Mouse (Mus musculus) cerebellum, postnatal 4 days (tissue): ENCODE data around the gene Nuak1.

Source experiments
- DNase-seq, 2 experiments: peaks; one replicate each; pipeline ENCODE4 v3.0.0; 2022; ENCODE audit warnings: low spot score in 2 of 2, mixed read lengths in 1 of 2

Nuak1 gene

GRCm38 (mm10) chr10:84411122-84412105 is 29.0 kb downstream of the Nuak1 start:
- no peak for DNase-seq

DNA sequence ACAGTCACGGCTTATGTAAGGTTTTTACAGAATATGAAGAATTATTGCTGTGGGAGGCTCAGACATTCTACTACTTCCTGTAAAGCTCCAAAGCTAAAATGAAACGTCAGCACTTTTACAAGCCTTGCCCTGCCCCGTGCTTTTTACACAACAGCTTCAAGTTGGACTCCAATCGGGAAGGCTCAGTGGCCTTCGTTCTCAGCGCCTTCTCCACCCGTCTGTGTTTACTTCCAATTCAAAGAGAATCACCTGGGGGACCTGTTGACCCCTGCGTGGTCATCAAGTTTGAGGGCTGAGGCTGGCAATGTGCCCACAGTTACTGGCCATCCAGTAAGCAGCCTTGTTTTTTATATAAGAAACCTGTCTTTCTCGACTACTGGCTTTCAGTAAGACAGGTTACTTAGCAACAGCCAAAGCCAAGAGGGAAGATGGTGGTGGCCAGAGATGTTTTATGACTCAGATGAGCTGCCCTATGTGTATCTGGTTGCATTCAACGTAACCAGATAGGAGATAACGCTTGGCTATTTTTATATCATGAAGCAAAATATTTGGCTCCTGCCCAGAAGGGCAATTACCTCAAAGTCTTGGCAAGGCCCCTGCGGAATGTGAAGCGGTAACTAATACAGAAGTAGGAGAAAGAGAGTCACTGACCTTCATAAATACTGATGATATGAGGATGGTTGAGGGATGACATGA is 31.3 kb downstream of the Nuak1 start:
- DNase-seq: no peak

- DNase-seq: no peak
These were observed 35.1 kb downstream of the Nuak1 start for GRCm38 (mm10) chr10:84405135-84405776.

GRCm38 (mm10) chr10:84401907-84402371 is 38.5 kb downstream of the Nuak1 start:
- DNase-seq: no peak

- DNase-seq: no peak
These were observed 39.2 kb downstream of the Nuak1 start for GRCm38 (mm10) chr10:84401189-84401588.

GRCm38 (mm10) chr10:84400037-84400681 is 40.2 kb downstream of the Nuak1 start:
- no peak for DNase-seq

DNA sequence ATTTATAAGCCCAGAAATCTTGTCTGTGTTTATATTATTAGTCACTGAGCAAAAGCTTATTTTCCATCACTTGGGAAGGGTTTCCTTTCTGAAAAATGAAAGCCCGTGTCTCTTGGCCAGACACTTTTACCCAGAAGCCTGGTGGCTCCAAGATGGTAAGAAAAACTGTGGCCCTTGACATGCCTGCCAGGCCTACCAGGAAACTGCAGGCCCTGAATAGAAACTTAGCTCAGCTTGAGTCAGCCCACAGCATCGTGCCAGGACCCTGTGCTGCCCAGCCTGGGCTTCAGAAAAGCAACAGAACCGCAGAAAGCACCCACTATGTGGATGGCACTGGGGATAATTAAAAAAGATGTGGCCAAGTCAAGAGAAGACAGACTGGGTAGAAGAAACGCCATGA is 43.1 kb downstream of the Nuak1 start:
- DNase-seq: no peak

DNA sequence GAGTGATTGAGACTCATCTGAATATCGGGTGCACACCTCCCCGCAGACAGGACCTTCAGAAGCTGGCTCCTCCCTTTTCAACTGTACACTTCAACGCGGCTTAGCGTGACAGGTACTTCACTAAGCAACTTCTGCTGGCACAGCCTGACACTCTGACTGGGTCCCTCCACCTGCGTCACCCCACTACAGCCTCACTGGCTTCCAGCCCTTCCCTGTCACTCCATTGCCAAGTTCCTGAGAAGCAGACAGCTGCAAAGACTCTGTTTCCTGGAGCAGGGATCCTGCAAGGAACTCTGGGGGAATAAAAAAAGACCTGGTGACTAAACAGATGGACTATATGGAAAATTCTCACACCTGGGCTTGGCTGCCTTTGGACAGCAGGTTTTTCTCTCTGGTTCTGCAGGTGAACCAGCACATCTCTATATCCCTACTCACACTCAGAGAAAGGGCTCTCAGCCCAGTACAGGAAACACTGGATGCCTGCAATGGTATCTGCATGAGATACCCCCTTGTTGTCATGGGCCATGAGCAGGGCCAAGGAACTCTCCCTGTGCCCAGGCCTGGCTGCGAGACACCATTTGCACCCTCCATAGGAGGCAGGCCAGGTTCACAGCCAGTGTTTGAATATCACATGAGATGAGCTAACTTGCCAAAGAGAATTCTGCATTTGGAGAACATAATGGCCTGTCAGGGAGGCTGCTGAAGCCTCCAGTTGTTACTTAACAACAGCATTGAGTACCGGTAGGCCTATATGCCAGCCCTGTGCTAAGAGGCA is 44.3 kb downstream of the Nuak1 start:
- DNase-seq: no peak

DNA sequence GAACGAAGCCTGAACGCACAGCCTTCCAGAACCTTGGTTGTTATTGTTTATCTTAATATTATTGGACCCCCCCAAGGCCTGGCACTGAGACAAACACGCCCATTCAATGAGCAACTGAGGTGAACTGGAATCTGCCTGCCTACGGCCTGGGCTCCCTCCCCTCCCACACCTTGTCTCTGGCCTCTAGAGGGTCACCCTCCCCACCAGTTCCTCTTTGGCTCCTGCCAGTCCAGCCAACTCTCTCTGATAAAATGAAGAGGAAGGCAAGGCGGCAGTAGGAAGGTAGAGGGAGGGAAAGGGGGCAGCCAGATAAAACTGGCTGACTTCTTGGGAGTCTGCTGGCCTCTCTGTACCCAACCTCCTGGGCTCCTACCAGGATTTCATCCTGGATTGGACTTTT is 45.1 kb downstream of the Nuak1 start:
- DNase-seq: no peak

DNA sequence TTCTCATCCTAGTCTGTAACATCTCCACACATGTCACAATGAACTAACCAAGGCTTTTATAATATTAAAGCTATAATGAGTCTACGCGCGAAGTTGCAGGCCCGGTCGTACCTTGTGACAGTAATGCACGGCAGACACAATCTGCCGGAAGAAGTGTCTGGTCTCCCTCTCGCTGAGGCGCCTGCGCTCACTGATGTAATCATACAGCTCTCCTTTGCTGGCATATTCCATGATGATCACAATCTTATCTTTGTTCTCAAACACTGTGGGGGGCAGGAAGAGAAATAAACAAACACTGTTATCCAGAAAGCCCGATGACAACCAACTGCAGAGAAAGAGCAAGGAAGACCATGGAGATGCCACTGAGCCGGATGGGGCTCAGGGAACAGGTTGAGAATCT is 46.5 kb downstream of the Nuak1 start:
- no peak for DNase-seq

DNA sequence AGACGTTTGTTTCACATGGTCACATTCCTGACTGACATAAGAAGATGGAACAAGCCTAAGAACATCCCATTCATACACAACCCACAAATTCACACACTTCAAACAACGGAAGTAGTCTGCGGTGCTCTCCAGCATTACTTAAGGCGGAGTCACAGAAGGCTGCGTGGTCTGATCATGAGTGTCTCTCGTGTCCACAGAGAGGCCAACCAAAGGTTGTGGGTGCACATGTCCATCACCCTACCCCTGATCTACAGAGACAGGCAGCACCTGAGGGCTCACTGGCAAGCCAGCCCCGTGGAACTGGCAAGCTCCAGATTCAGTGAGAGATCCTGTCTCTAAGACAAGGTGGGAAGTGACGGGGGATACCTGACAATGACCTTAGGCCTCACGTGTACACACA is 47.0 kb downstream of the Nuak1 start:
- DNase-seq: no peak

DNA sequence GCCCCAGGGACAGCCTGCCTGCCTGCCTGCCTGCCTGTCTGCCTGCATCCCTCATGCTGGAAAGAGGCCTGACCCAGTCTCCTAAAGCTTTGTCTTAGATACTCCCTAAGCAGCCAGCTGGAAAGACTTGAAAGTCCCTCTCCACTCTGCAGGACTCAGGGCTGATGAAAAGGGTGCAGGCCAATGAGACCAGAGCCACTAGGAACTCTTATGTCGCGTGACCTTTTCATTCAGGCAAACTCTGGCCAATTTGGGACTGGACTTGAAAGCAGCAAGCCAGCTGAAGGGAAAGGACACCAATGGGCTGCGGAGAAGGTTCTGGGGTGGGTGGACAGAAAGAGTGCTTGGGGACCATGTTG is 47.7 kb downstream of the Nuak1 start:
- no peak for DNase-seq

GRCm38 (mm10) chr10:84392027-84392722 is 48.2 kb downstream of the Nuak1 start:
- no peak for DNase-seq

DNA sequence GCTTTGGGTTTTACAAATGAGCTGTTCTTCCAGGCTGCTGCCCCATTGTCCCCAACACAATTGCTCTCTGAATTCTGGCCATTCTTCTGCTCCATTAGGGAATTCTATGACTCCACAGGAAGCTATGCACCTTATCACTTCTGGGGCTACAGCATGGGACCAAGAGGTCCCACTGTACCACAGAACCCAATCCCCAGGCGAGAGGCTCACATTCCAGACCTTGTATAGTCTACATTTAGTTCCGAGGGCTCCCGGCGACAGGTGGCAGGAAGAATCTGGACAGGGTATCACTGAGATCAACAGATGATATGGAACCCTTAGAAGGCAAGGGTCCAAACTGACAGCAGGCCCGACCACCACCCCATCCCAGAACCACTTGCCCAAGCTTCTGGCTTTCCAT is 50.7 kb downstream of the Nuak1 start:
- no peak for DNase-seq

- no peak for DNase-seq
These were observed 51.8 kb downstream of the Nuak1 start for GRCm38 (mm10) chr10:84388357-84389141.

DNA sequence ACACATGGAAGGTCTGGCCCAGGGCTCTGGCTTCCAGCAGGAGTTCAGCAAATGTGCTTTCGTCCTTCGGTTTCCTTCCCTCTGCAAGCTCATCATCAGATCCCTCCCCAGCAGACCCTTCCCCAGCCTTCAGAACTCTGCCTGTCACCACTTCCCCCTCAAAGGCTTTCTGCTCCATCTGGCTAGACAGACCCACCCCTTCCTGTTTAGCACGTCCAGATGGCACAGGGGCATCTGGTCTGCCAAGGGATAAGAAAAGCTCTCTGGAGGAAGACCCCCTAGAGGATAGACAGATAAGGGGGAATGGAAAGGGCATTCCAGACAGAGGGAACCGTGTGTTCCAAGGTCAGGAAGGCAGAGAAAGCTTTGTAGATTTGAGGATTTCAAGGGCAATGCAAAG is 53.1 kb downstream of the Nuak1 start:
- DNase-seq: no peak

DNA sequence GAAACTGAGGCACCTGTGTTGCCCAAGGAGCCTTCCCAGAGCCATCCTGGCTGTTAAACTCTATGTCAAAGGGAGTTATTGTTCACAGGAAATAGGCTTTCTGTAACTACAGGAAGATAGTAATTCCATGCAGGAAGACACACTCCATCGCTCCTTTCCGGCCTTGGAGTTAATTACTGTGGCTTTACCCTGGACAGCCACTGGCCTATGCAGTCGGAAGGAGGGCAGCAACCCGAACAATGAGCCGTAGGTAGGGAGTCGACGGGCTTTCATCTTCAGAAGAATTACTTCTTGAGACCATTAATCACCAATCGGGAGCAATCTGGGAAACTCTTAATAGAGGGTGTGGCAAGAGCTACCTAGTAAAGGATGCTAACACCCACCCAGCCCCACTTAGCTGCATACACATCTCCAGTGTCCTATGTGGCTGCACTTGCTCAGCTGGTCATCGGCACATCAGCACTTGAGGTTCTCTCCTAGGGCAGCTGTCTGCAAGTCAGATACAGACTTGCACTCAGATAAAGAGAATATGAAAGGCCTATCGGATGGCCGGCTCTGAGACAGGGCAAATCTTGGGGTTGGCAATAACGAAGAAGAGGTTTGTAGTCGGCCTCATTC is 53.7 kb downstream of the Nuak1 start:
- no peak for DNase-seq

DNA sequence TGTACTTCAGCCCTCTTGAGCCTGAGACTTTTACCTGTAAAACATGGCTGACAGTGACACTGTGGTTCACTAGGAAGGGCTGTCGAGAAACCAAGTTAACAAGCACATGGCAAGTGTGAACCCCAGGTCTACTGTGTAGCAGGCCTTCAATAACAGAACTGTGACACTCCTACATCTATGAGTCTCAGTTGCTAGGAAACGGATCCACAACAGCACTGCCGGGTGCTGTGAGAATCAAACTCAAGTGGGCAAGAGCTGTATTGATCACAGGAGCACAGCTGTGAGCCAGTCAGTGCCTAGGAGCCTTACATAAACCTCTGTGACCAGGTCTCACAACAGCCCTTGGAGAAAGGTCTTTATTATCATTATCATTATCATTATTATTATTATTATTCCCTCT is 54.2 kb downstream of the Nuak1 start:
- DNase-seq: no peak

DNA sequence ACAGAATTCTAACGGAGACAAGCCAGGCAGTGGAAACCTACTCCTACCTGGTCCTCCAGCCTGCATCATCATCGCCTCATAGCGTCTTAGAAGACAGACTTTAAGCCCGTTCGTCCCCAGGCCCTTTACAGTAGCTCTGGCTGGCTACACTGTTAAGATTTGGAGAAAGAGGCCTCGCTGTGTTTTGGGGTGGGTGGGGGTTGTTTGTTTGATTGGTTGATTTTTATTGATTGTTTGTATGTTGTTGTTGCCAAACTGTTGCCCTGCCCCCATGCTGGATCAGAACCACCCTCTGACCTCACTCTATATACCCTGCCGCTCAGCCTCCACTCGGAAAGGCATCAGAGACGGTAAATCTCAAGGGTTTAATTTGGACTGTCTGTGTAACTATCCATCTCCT is 55.6 kb downstream of the Nuak1 start:
- no peak for DNase-seq
